In genomic region chr8:92029516-92029915, GRCm38 (mm10) we compare ENCODE assay signal across 26 mouse cellular contexts.
A peak's percentile ranks its signal among the peaks of the same experiment; 100 is the strongest.
DNase-seq lines count a peak whose midpoint lies in the region; ATAC-seq lines count a peak whose summit lies in the region.
"Had no signal": no experiment of that assay in that cellular context is flagged by ENCODE, and none has a peak within 500 bp of the region (broad histone marks: within the 10 kb centered on the region; RNA-seq: fewer than 3 reads in every experiment).

No protein-coding gene starts in this region.

- no peak overlapping the region for H3K4me2 ChIP-seq in hindbrain, embryonic 16.5 days (ENCODE audit: low read length)
- H3K4me2 ChIP-seq in neural tube, embryonic 13.5 days: 0 out of 2 replicates have a peak overlapping the region, but pooled peaks have one; percentile 2
- no peak overlapping the region for H3K4me2 ChIP-seq in midbrain, embryonic 15.5 days
- H3K4me2 ChIP-seq: forebrain, embryonic 13.5 days; liver, embryonic 12.5 days; neural tube, embryonic 15.5 days had no signal

- H3K27me3 ChIP-seq in hindbrain, embryonic 10.5 days (ENCODE audit: insufficient read depth, poor library complexity, severe bottlenecking): peaks cover 64% of the 10 kb centered on the region
- no peaks in the 10 kb centered on the region for H3K27me3 ChIP-seq in hindbrain, embryonic 16.5 days (replicated peaks; ENCODE audit: control insufficient read depth, insufficient read depth, low read length)
- H3K27me3 ChIP-seq in neural tube, embryonic 13.5 days: peaks cover 31% of the 10 kb centered on the region
- H3K27me3 ChIP-seq in midbrain, embryonic 15.5 days (replicated peaks): 0 out of 2 replicates have a peak, but pooled peaks cover 8% of the 10 kb centered on the region

- H3K36me3 ChIP-seq in hindbrain, embryonic 10.5 days: no peaks in the 10 kb centered on the region
- no peaks in the 10 kb centered on the region for H3K36me3 ChIP-seq in hindbrain, embryonic 16.5 days (ENCODE audit: control insufficient read depth, insufficient read depth, low read length)
- no peaks in the 10 kb centered on the region for H3K36me3 ChIP-seq in neural tube, embryonic 13.5 days
- H3K36me3 ChIP-seq in midbrain, embryonic 15.5 days (replicated peaks): no peaks in the 10 kb centered on the region
- H3K36me3 ChIP-seq: liver, embryonic 12.5 days; neural tube, embryonic 15.5 days had no signal

- no peaks in the 10 kb centered on the region for H3K9me3 ChIP-seq in hindbrain, embryonic 10.5 days
- H3K9me3 ChIP-seq in hindbrain, embryonic 16.5 days (ENCODE audit: control insufficient read depth, low read length): no peaks in the 10 kb centered on the region
- no peaks in the 10 kb centered on the region for H3K9me3 ChIP-seq in neural tube, embryonic 13.5 days
- no peaks in the 10 kb centered on the region for H3K9me3 ChIP-seq in midbrain, embryonic 15.5 days
- H3K9me3 ChIP-seq: forebrain, embryonic 13.5 days; liver, embryonic 12.5 days; neural tube, embryonic 15.5 days had no signal

- intact Hi-C loops in heart, postnatal 36 days (cut with DNase I): no loop called here

- ATAC-seq in hindbrain, embryonic 16.5 days: no peak
- ATAC-seq in neural tube, embryonic 13.5 days (ENCODE audit: low read depth): no peak
- ATAC-seq in midbrain, embryonic 15.5 days (replicated peaks): no peak
- ATAC-seq: forebrain, embryonic 13.5 days; intestine, postnatal 0 days; liver, embryonic 12.5 days; liver, postnatal 0 days had no signal

- no peak overlapping the region for H3K9ac ChIP-seq in hindbrain, embryonic 16.5 days (ENCODE audit: low read depth, low read length)
- peak overlapping the region; percentile 22; the same call in 1 of the 2 replicates for H3K9ac ChIP-seq in neural tube, embryonic 13.5 days
- no peak overlapping the region for H3K9ac ChIP-seq in midbrain, embryonic 15.5 days
- H3K9ac ChIP-seq: liver, embryonic 12.5 days; liver, postnatal 0 days; neural tube, embryonic 15.5 days had no signal

- 33% methylated on average over 6 of the region's 6 CpGs for WGBS in hindbrain, embryonic 10.5 days
- WGBS in hindbrain, embryonic 16.5 days: 11% methylated on average over 6 of the region's 6 CpGs
- WGBS in neural tube, embryonic 13.5 days: 12% methylated on average over 6 of the region's 6 CpGs
- WGBS in midbrain, embryonic 15.5 days: 24% methylated on average over 6 of the region's 6 CpGs

- H3K4me3 ChIP-seq in hindbrain, embryonic 10.5 days: no peak overlapping the region
- no peak overlapping the region for H3K4me3 ChIP-seq in hindbrain, embryonic 16.5 days (ENCODE audit: low read length)
- no peak overlapping the region for H3K4me3 ChIP-seq in neural tube, embryonic 13.5 days
- no peak overlapping the region for H3K4me3 ChIP-seq in midbrain, embryonic 15.5 days
- H3K4me3 ChIP-seq: forebrain, embryonic 13.5 days; liver, embryonic 12.5 days; neural tube, embryonic 15.5 days had no signal

- H3K4me1 ChIP-seq in hindbrain, embryonic 10.5 days (replicated peaks): peaks cover 32% of the 10 kb centered on the region
- H3K4me1 ChIP-seq in hindbrain, embryonic 16.5 days (ENCODE audit: control insufficient read depth, insufficient read depth, low read depth, low read length): peaks cover 5% of the 10 kb centered on the region
- peaks cover 59% of the 10 kb centered on the region for H3K4me1 ChIP-seq in neural tube, embryonic 13.5 days (replicated peaks)
- peaks cover 36% of the 10 kb centered on the region for H3K4me1 ChIP-seq in midbrain, embryonic 15.5 days

- peak overlapping the region; percentile 40; the same call in 1 of the 2 replicates for H3K27ac ChIP-seq in hindbrain, embryonic 10.5 days
- H3K27ac ChIP-seq in hindbrain, embryonic 16.5 days (ENCODE audit: low read depth, low read length): no peak overlapping the region
- 0 out of 2 replicates have a peak overlapping the region, but pooled peaks have one; percentile 33 for H3K27ac ChIP-seq in neural tube, embryonic 13.5 days (replicated peaks)
- 0 out of 2 replicates have a peak overlapping the region, but pooled peaks have one; percentile 36 for H3K27ac ChIP-seq in midbrain, embryonic 15.5 days
- H3K27ac ChIP-seq: liver, embryonic 12.5 days; neural tube, embryonic 15.5 days; stomach, postnatal 0 days had no signal

- no peak for DNase-seq in hindbrain, embryonic 10.5 days (ENCODE audit: low spot score)
- DNase-seq in neural tube, embryonic 10.5 days (ENCODE audit: extremely low spot score, low spot score): no peak
- no peak for DNase-seq in testis, postnatal 10 days (ENCODE audit: low spot score)
- no peak for DNase-seq in heart, postnatal 36 days
- DNase-seq: adrenal gland, postnatal 14 days; cerebellum, adult 18-20 months; cerebellum, postnatal 14 days; gastrocnemius, postnatal 10 days; heart, postnatal 14 days; kidney, adult 9 months; kidney, postnatal 10 days; layer of hippocampus, postnatal 36 days; left cerebral cortex, postnatal 4 days; liver, postnatal 0 days; lung, postnatal 36 days; right cerebral cortex, postnatal 4 days; thymus, adult 2 months; thymus, postnatal 36 days had no signal
